Mouse (Mus musculus) CD4-positive, CD25-positive, alpha-beta regulatory T cell (primary cell): ENCODE measurements around the gene Ccdc6. TPM values are rescaled to one million over a fixed set of nuclear protein-coding genes. Genes with fewer than 3 reads are reported as not detected.

Experiments used
- polyA plus RNA-seq: library from polyadenylated mRNA; unstranded; fragments of 100-300 nt; shearing (Covaris generic); gene quantifications from one replicate; pipeline ENCODE4 v1.2.1, GENCODE M21; 2017

The Ccdc6 gene
- polyA plus RNA-seq, result 14.4 TPM

GRCm38 (mm10) chr10:70096366-70097188 lies at the start of gene Ccdc6:
Ccdc6 (plus strand) TSS chr10:70097121.

GRCm38 (mm10) chr10:70204505-70205399 lies 107.8 kb downstream of the Ccdc6 start, which contains the start of gene Mrln:
Mrln (plus strand) TSS chr10:70204664.

Other genes with a start within 250 kb of the Ccdc6 start
- gene Mrln, start 107.5 kb downstream of the Ccdc6 start, polyA plus RNA-seq, result not detected
- gene Slc16a9, start 148.0 kb downstream of the Ccdc6 start, polyA plus RNA-seq, result 0.12 TPM